Mouse (Mus musculus) neutrophil, adult 5-6 weeks (primary cell): ENCODE results near the gene Klf12. TPM values are rescaled to one million over a fixed set of nuclear protein-coding genes. Genes with fewer than 3 reads are reported as not detected.

Experiments
- ATAC-seq: fragments of 151-379, 151-347 bp; 2 replicates; pipeline ENCODE4 v1.8.0; 2017; ENCODE audit warnings: mild to moderate bottlenecking, moderate TSS enrichment; ENCODE audit not compliant: insufficient number of reproducible peaks, poor library complexity, low FRiP score, severe bottlenecking; ENCODE audit errors: extremely low read depth
- total RNA-seq: library from RNA; stranded (forward); fragments of 200-1000 nt; gene quantifications from 2 replicates; pipeline ENCODE4 v1.2.3, GENCODE M21; 2017

The Klf12 gene
- total RNA-seq, 1 experiment from 2014 or later, result 3.5 TPM

GRCm38 (mm10) chr14:100243046-100243445 lies 41.4 kb downstream of the Klf12 start:
- no peak for ATAC-seq

- no peak for ATAC-seq
These were observed 44.6 kb downstream of the Klf12 start for GRCm38 (mm10) chr14:100239874-100240273.

GRCm38 (mm10) chr14:100236757-100237156 lies 47.7 kb downstream of the Klf12 start:
- no peak for ATAC-seq

- 0 out of 2 replicates have a peak, but pooled peaks have one; percentile 9 for ATAC-seq
These were observed 48.7 kb downstream of the Klf12 start for GRCm38 (mm10) chr14:100235746-100236145.

GRCm38 (mm10) chr14:100231384-100231783 lies 53.1 kb downstream of the Klf12 start:
- no peak for ATAC-seq

GRCm38 (mm10) chr14:100228120-100228519 lies 56.4 kb downstream of the Klf12 start:
- ATAC-seq, result no peak

- ATAC-seq, result no peak
These were observed 56.8 kb downstream of the Klf12 start for GRCm38 (mm10) chr14:100227717-100228116.

- no peak for ATAC-seq
These were observed 60.3 kb downstream of the Klf12 start for GRCm38 (mm10) chr14:100224151-100224550.

GRCm38 (mm10) chr14:100222260-100222659 lies 62.2 kb downstream of the Klf12 start:
- no peak for ATAC-seq

GRCm38 (mm10) chr14:100215213-100215785 lies 69.2 kb downstream of the Klf12 start:
- no peak for ATAC-seq

- peak; percentile 49; the same call in 1 of the 2 replicates for ATAC-seq
These were observed 71.4 kb downstream of the Klf12 start for GRCm38 (mm10) chr14:100213066-100213465.

GRCm38 (mm10) chr14:100211826-100212117 lies 72.7 kb downstream of the Klf12 start:
- no peak for ATAC-seq

GRCm38 (mm10) chr14:100211036-100211825 lies 73.2 kb downstream of the Klf12 start:
- peak; percentile 91 for ATAC-seq

GRCm38 (mm10) chr14:100209814-100210419 lies 74.6 kb downstream of the Klf12 start:
- ATAC-seq, result no peak

- ATAC-seq, result no peak
These were observed 77.4 kb downstream of the Klf12 start for GRCm38 (mm10) chr14:100207081-100207480.

GRCm38 (mm10) chr14:100206207-100206606 lies 78.3 kb downstream of the Klf12 start:
- ATAC-seq, result no peak

GRCm38 (mm10) chr14:100200058-100200688 lies 84.3 kb downstream of the Klf12 start:
- no peak for ATAC-seq

GRCm38 (mm10) chr14:100198636-100199035 lies 85.8 kb downstream of the Klf12 start:
- ATAC-seq, result no peak

- ATAC-seq, result no peak
These were observed 87.3 kb downstream of the Klf12 start for GRCm38 (mm10) chr14:100197199-100197598.
